Comparison of ENCODE assay signal across 30 mouse cellular contexts in genomic region chr1:37565396-37565795, GRCm38 (mm10). TPM values are rescaled to one million over a fixed set of nuclear protein-coding genes. Genes with fewer than 3 reads are reported as not detected.
DNase-seq lines count a peak whose midpoint lies in the region; ATAC-seq and TF ChIP-seq lines count a peak whose summit lies in the region.
"Had no signal": no experiment of that assay in that cellular context is flagged by ENCODE, and none has a peak within 500 bp of the region (broad histone marks: within the 10 kb centered on the region; RNA-seq: fewer than 3 reads in every experiment).

No protein-coding gene starts in this region.

- H3K27ac ChIP-seq in hindbrain, embryonic 16.5 days (ENCODE audit: low read depth, low read length) = no peak overlapping the region
- no peak overlapping the region for H3K27ac ChIP-seq in hindbrain, embryonic 13.5 days
- no peak overlapping the region for H3K27ac ChIP-seq in thymus, adult 2 months (ENCODE audit: control insufficient read depth, insufficient read depth, low read length)
- H3K27ac ChIP-seq: embryonic facial prominence, embryonic 15.5 days; forebrain, embryonic 12.5 days; kidney, postnatal 0 days; limb, embryonic 13.5 days; lung, embryonic 15.5 days; midbrain, embryonic 15.5 days; neural tube, embryonic 12.5 days; stomach, embryonic 15.5 days had no signal

- no peak for TF ChIP-seq POLR2A in thymus, adult 2 months (IDR thresholded peaks at IDR 0.05; ENCODE audit: control insufficient read depth, extremely low read depth, insufficient read depth, low read length, poor library complexity)

- intact Hi-C loops in heart, postnatal 10 days (cut with DNase I) = loop anchor here (2.0 kb wide), 1 partner anchor 23 kb away; no protein-coding TSS in a partner anchor

- H3K4me3 ChIP-seq in hindbrain, embryonic 16.5 days (ENCODE audit: low read length) = no peak overlapping the region
- H3K4me3 ChIP-seq in hindbrain, embryonic 13.5 days = no peak overlapping the region
- H3K4me3 ChIP-seq in thymus, adult 2 months (ENCODE audit: control insufficient read depth, insufficient read depth, low read length) = no peak overlapping the region
- H3K4me3 ChIP-seq: embryonic facial prominence, embryonic 15.5 days; forebrain, embryonic 12.5 days; limb, embryonic 13.5 days; lung, embryonic 15.5 days; megakaryocyte, embryonic 14.5 days; midbrain, embryonic 15.5 days; myocyte; neural tube, embryonic 12.5 days; stomach, embryonic 15.5 days had no signal

- no peak overlapping the region for H3K9ac ChIP-seq in hindbrain, embryonic 16.5 days (ENCODE audit: low read depth, low read length)
- H3K9ac ChIP-seq in hindbrain, embryonic 13.5 days = no peak overlapping the region
- H3K9ac ChIP-seq: embryonic facial prominence, embryonic 15.5 days; forebrain, embryonic 12.5 days; forebrain, postnatal 0 days; limb, embryonic 13.5 days; lung, embryonic 15.5 days; midbrain, embryonic 15.5 days; neural tube, embryonic 12.5 days; stomach, embryonic 15.5 days had no signal

- no peaks in the 10 kb centered on the region for H3K36me3 ChIP-seq in hindbrain, embryonic 16.5 days (ENCODE audit: control insufficient read depth, insufficient read depth, low read length)
- no peaks in the 10 kb centered on the region for H3K36me3 ChIP-seq in hindbrain, embryonic 13.5 days
- H3K36me3 ChIP-seq in thymus, adult 2 months (ENCODE audit: control insufficient read depth, insufficient read depth, low read length) = no peaks in the 10 kb centered on the region
- H3K36me3 ChIP-seq: embryonic facial prominence, embryonic 15.5 days; forebrain, embryonic 12.5 days; G1E; limb, embryonic 13.5 days; lung, embryonic 15.5 days; midbrain, embryonic 15.5 days; neural tube, embryonic 12.5 days; stomach, embryonic 15.5 days had no signal

- ATAC-seq in hindbrain, embryonic 16.5 days = peak; percentile 68; the same call in 1 of the 2 replicates
- ATAC-seq in hindbrain, embryonic 13.5 days (ENCODE audit: low FRiP score) = no peak
- ATAC-seq: forebrain, postnatal 0 days; intestine, embryonic 16.5 days; midbrain, embryonic 15.5 days had no signal

- DNase-seq in embryo, embryonic 11 days = peak; percentile 11
- no peak for DNase-seq in embryo, embryonic 9.5 days (ENCODE audit: extremely low spot score)
- DNase-seq in urinary bladder, adult 2 months (ENCODE audit: low spot score) = peak; percentile 6
- no peak for DNase-seq in urinary bladder, postnatal 10 days (ENCODE audit: low spot score)
- DNase-seq in heart, postnatal 10 days = no peak
- no peak for DNase-seq in thymus, adult 2 months
- DNase-seq: adrenal gland, postnatal 25 days; cerebellum, adult 9-10 months; cerebellum, postnatal 36 days; forebrain, postnatal 0 days; kidney, adult 8-10 months; lung, postnatal 4 days; right cerebral cortex, postnatal 14 days; thymus, postnatal 14 days had no signal

- H3K27me3 ChIP-seq in hindbrain, embryonic 16.5 days (replicated peaks; ENCODE audit: control insufficient read depth, insufficient read depth, low read length) = no peaks in the 10 kb centered on the region
- no peaks in the 10 kb centered on the region for H3K27me3 ChIP-seq in hindbrain, embryonic 13.5 days
- no peaks in the 10 kb centered on the region for H3K27me3 ChIP-seq in thymus, adult 2 months (ENCODE audit: control insufficient read depth, insufficient read depth, low read length)
- H3K27me3 ChIP-seq: CH12.LX; embryonic facial prominence, embryonic 15.5 days; forebrain, embryonic 12.5 days; limb, embryonic 13.5 days; lung, embryonic 15.5 days; midbrain, embryonic 15.5 days; neural tube, embryonic 12.5 days; stomach, embryonic 15.5 days had no signal

- no peak for TF ChIP-seq CTCF in thymus, adult 2 months (IDR thresholded peaks at IDR 0.05; ENCODE audit: borderline replicate concordance, control insufficient read depth, extremely low read depth, insufficient read depth, low read length, poor library complexity)

- no peaks in the 10 kb centered on the region for H3K9me3 ChIP-seq in hindbrain, embryonic 16.5 days (ENCODE audit: control insufficient read depth, low read length)
- no peaks in the 10 kb centered on the region for H3K9me3 ChIP-seq in hindbrain, embryonic 13.5 days
- H3K9me3 ChIP-seq: embryonic facial prominence, embryonic 15.5 days; G1E; limb, embryonic 13.5 days; lung, embryonic 15.5 days; midbrain, embryonic 15.5 days; neural tube, embryonic 12.5 days; stomach, embryonic 15.5 days had no signal

- no peak overlapping the region for H3K4me2 ChIP-seq in hindbrain, embryonic 16.5 days (ENCODE audit: low read length)
- no peak overlapping the region for H3K4me2 ChIP-seq in hindbrain, embryonic 13.5 days
- H3K4me2 ChIP-seq: embryonic facial prominence, embryonic 15.5 days; forebrain, embryonic 12.5 days; limb, embryonic 13.5 days; liver, embryonic 11.5 days; lung, embryonic 15.5 days; midbrain, embryonic 15.5 days; neural tube, embryonic 12.5 days; stomach, embryonic 15.5 days had no signal

- peaks cover 3% of the 10 kb centered on the region; the same call in 1 of the 2 replicates for H3K4me1 ChIP-seq in hindbrain, embryonic 16.5 days (ENCODE audit: control insufficient read depth, insufficient read depth, low read depth, low read length)
- H3K4me1 ChIP-seq in hindbrain, embryonic 13.5 days (replicated peaks) = peaks cover 9% of the 10 kb centered on the region
- no peaks in the 10 kb centered on the region for H3K4me1 ChIP-seq in thymus, adult 2 months (replicated peaks; ENCODE audit: control insufficient read depth, insufficient read depth, low read length)
- H3K4me1 ChIP-seq: embryonic facial prominence, embryonic 15.5 days; forebrain, embryonic 12.5 days; limb, embryonic 13.5 days; lung, embryonic 15.5 days; midbrain, embryonic 15.5 days; stomach, embryonic 15.5 days had no signal

- 16% methylated on average over 6 of the region's 6 CpGs for WGBS in hindbrain, embryonic 16.5 days
- 23% methylated on average over 6 of the region's 6 CpGs for WGBS in hindbrain, embryonic 13.5 days
- 93% methylated on average over 6 of the region's 6 CpGs for WGBS in thymus, adult 2 months

RNA-seq across cellular contexts. Expression of gene Mgat4a, which starts 24.6 kb away (rescaled TPM):
- polyA plus RNA-seq in hindbrain, embryonic 16.5 days (2015; fragmentation: Nextera tagmentation; extraction: Ambion mirVana) = 8.0 and 11.0 TPM in 2 replicates
- polyA plus RNA-seq in hindbrain, embryonic 13.5 days (2015; fragmentation: Nextera tagmentation; extraction: Ambion mirVana) = 6.7 and 8.0 TPM in 2 replicates
- 33.1 and 33.4 TPM in 2 replicates for polyA plus RNA-seq in urinary bladder, adult 2 months (2012; rRNA removed)
- 10 to 100 TPM; 17.3 to 18.0 TPM for total RNA-seq in heart, postnatal 10 days (2021)
- 20.3 and 20.6 TPM in 2 replicates for polyA plus RNA-seq in thymus, adult 2 months (2012; rRNA removed)

Comparison
In these comparisons a context has a peak if more than half of its experiments do, and no peak if none do; other contexts are left out.
1. DNase-seq: peak in embryo, embryonic 11 days (single experiment) and urinary bladder, adult 2 months (single experiment); none in embryo, embryonic 9.5 days (single experiment), urinary bladder, postnatal 10 days (single experiment), heart, postnatal 10 days (0 of 2) and thymus, adult 2 months (single experiment).